Mouse (Mus musculus) kidney, postnatal 25 days (tissue): Measurements from ENCODE around the gene Prss8.
A peak's percentile ranks its signal among the peaks of the same experiment; 100 is the strongest.
"Not testable (repeated sequence)": the region's sequence is repeated elsewhere in the genome, so short reads cannot be mapped to it uniquely, and the experiment has no call there.

ENCODE experiments used
- DNase-seq, 2 experiments: peaks; one replicate each; pipeline ENCODE4 v3.0.0; 2021; ENCODE audit warnings: mixed read lengths in 2 of 2

Gene Prss8

GRCm38 (mm10) chr7:127927726-127928125 is 2.2 kb downstream of the Prss8 start:
- peak; percentile 44 to 75 for DNase-seq

- peak; percentile 84 to 93 for DNase-seq
Measured at GRCm38 (mm10) chr7:127926846-127927245, 3.1 kb downstream of the Prss8 start.

GRCm38 (mm10) chr7:127926066-127926465 is 3.8 kb downstream of the Prss8 start:
- peak; percentile 77 to 92 for DNase-seq

GRCm38 (mm10) chr7:127925252-127925651 is 4.7 kb downstream of the Prss8 start:
- DNase-seq: peak; percentile 92 to 96

- peak; percentile 14 to 57 for DNase-seq
Measured at GRCm38 (mm10) chr7:127923714-127924113, 6.2 kb downstream of the Prss8 start.

- no peak for DNase-seq
Measured at GRCm38 (mm10) chr7:127922451-127923275, 7.2 kb downstream of the Prss8 start.

GRCm38 (mm10) chr7:127921516-127921915 is 8.4 kb downstream of the Prss8 start:
- DNase-seq: peak; percentile 66 to 73

- DNase-seq: peak; percentile 56 to 64
Measured at GRCm38 (mm10) chr7:127919290-127919689, 10.6 kb downstream of the Prss8 start.

- peak; percentile 78 to 86 for DNase-seq
Measured at GRCm38 (mm10) chr7:127918203-127918602, 11.7 kb downstream of the Prss8 start.

- no peak for DNase-seq
Measured at GRCm38 (mm10) chr7:127915293-127915692, 14.6 kb downstream of the Prss8 start.

GRCm38 (mm10) chr7:127912938-127913337 is 17.0 kb downstream of the Prss8 start:
- DNase-seq: no peak

- DNase-seq: peak; percentile 94 to 96
Measured at GRCm38 (mm10) chr7:127912190-127912871, 17.6 kb downstream of the Prss8 start, which contains the start of gene Kat8. Gene Kat8 (plus strand): TSS chr7:127912516.

- peak in 1 of 2 experiments; percentile 67 for DNase-seq
Measured at GRCm38 (mm10) chr7:127908656-127909055, 21.2 kb downstream of the Prss8 start.

GRCm38 (mm10) chr7:127907939-127908338 is 22.0 kb downstream of the Prss8 start:
- DNase-seq: no peak

- peak; percentile 80 to 90 for DNase-seq
Measured at GRCm38 (mm10) chr7:127903971-127904796, 25.7 kb downstream of the Prss8 start, which contains the start of gene Bckdk. Gene Bckdk (plus strand): TSS chr7:127904082.

GRCm38 (mm10) chr7:127901772-127902171 is 28.1 kb downstream of the Prss8 start:
- DNase-seq: no peak

GRCm38 (mm10) chr7:127899997-127900396 is 29.9 kb downstream of the Prss8 start:
- peak in 1 of 2 experiments; percentile 57 for DNase-seq

GRCm38 (mm10) chr7:127898179-127898956 is 31.5 kb downstream of the Prss8 start:
- peak; percentile 27 to 55 for DNase-seq

- DNase-seq: peak in 1 of 2 experiments; percentile 31
Measured at GRCm38 (mm10) chr7:127897542-127897941, 32.4 kb downstream of the Prss8 start.

- peak; percentile 71 to 79 for DNase-seq
Measured at GRCm38 (mm10) chr7:127896384-127896783, 33.5 kb downstream of the Prss8 start.

- not testable (repeated sequence) for DNase-seq
Measured at GRCm38 (mm10) chr7:127895891-127896290, 34.0 kb downstream of the Prss8 start.

- DNase-seq: peak; percentile 98 to 99
Measured at GRCm38 (mm10) chr7:127895442-127895841, 34.5 kb downstream of the Prss8 start, which contains the start of the genes Gm21974 and Vkorc1. Gene Gm21974 (minus strand): TSS chr7:127895454. Gene Vkorc1 (minus strand): TSS chr7:127895617.
